Mouse (Mus musculus): Measurements from ENCODE around the gene Inpp4b. TPM values are rescaled to one million over a fixed set of nuclear protein-coding genes. Genes with fewer than 3 reads are reported as not detected.

Inpp4b gene
- polyA plus RNA-seq, 1 experiment = 1.9 TPM

DNA sequence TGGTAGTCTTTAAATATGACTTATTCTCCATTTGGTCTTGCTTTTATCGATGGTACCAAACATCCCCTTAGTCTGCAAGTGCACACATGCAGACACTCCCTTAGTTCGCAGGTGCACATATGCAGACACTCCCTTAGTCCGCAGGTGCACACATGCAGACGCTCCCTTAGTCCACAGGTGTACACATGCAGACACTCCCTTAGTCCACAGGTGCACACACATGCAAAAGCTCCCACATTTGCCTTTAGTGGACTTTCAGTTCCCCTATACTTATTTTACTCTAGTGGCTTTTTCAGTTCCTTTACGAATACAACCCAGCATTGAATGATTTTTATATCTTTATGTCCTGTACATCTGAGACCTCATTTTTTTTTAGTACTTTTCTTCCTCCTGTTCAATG is 11.1 kb downstream of the Inpp4b start:
- no peak overlapping the region for H3K27ac ChIP-seq (ENCODE audit: insufficient read depth, low read depth, low read length)
- H3K36me3 ChIP-seq (ENCODE audit: control insufficient read depth, insufficient read depth, low read length) = no peaks in the 10 kb centered on the region
- no peak overlapping the region for H3K4me3 ChIP-seq (ENCODE audit: insufficient read depth, low read depth, low read length)
- DNase-seq = no peak
- 90% methylated on average over 5 of the region's 5 CpGs for WGBS
- no peaks in the 10 kb centered on the region for H3K27me3 ChIP-seq (replicated peaks; ENCODE audit: control insufficient read depth, insufficient read depth, low read length)
- H3K4me1 ChIP-seq (ENCODE audit: control insufficient read depth, insufficient read depth, low read length) = peaks cover 5% of the 10 kb centered on the region; the same call in 1 of the 2 replicates
- no peak for TF ChIP-seq CTCF (conservative IDR thresholded peaks at IDR 0.05; ENCODE audit: insufficient read depth, insufficient read length, low read depth, low read length)

DNA sequence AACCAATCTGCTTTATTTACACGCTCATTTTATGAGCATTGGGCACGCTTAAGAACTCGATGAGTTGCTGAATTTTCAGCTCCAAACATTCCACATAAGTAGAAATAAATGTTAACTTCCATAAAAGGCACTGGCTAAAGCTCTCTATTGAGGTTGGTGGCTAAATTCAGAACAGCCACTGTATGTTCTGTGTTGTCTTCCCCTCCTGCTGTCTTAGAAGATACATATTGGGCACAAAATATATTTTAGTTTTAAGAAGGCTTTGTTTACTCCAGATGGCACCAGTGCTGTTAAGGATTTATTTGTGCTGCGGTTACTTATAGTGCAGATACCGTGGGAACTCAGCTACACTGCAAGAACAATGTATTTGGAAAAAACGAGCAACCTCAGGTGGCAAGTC is 15.8 kb downstream of the Inpp4b start:
- no peak for DNase-seq
- Histone ChIP-seq H3K27ac (ENCODE audit: insufficient read depth, low read depth, low read length) (no peak overlapping the region), H3K4me1 (ENCODE audit: control insufficient read depth, insufficient read depth, low read length) (peaks cover 5% of the 10 kb centered on the region; the same call in 1 of the 2 replicates), H3K27me3 (replicated peaks; ENCODE audit: control insufficient read depth, insufficient read depth, low read length) (no peaks in the 10 kb centered on the region), H3K36me3 (ENCODE audit: control insufficient read depth, insufficient read depth, low read length) (no peaks in the 10 kb centered on the region), H3K4me3 (ENCODE audit: insufficient read depth, low read depth, low read length) (no peak overlapping the region)
- TF ChIP-seq POLR2A (IDR thresholded peaks at IDR 0.05; ENCODE audit: low read depth, low read length) (no peak), CTCF (conservative IDR thresholded peaks at IDR 0.05; ENCODE audit: insufficient read depth, insufficient read length, low read depth, low read length) (no peak)
- WGBS = 83% methylated on average over 6 of the region's 6 CpGs

DNA sequence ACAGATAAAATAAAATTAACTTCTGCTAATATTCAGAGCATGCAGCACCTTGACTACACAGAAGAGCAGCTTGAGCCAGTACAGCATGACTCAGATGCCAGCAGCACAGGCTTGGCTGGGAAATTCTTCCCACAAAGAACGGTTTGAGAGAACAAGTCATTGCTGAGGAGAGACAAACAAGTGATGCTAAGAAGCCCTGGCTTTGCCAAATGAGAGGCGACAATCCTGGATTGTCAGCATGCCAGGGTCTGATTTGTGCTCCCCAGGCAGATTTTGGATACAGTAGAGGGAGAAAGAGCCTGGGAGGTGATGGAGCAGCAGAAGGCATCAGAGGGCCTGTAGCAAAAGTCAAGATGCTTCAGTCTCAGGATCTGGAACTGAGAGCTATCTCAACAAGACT is 18.2 kb downstream of the Inpp4b start:
- no peak for TF ChIP-seq POLR2A (IDR thresholded peaks at IDR 0.05; ENCODE audit: low read depth, low read length)
- TF ChIP-seq CTCF (conservative IDR thresholded peaks at IDR 0.05; ENCODE audit: insufficient read depth, insufficient read length, low read depth, low read length) = no peak
- H3K4me1 ChIP-seq (ENCODE audit: control insufficient read depth, insufficient read depth, low read length) = peaks cover 5% of the 10 kb centered on the region; the same call in 1 of the 2 replicates
- H3K27ac ChIP-seq (ENCODE audit: insufficient read depth, low read depth, low read length) = no peak overlapping the region
- H3K4me3 ChIP-seq (ENCODE audit: insufficient read depth, low read depth, low read length) = no peak overlapping the region
- WGBS = 71% methylated on average over 2 of the region's 2 CpGs
- DNase-seq = no peak
- H3K27me3 ChIP-seq (replicated peaks; ENCODE audit: control insufficient read depth, insufficient read depth, low read length) = no peaks in the 10 kb centered on the region
- H3K36me3 ChIP-seq (ENCODE audit: control insufficient read depth, insufficient read depth, low read length) = no peaks in the 10 kb centered on the region

DNA sequence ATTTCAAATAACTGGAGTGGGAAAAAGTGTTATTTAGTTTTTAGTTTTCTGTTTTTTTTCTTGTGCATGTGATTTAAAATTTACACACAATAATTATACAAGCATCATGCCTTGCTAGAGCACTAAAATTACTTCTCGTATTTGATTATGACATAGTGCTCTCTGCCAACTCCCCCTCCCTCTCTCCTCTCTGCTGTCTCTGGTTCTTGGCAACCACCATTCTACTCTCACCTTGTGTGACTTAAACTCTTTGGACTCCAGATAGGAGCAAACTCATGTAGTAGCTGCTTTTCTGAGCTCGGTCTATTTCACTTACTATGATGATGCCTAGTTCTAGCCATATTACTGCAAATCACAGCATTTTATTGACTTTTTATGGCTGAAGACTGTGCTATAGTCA is 18.8 kb downstream of the Inpp4b start:
- WGBS = 82% methylated on average over 2 of the region's 2 CpGs
- DNase-seq = no peak
- H3K27me3 ChIP-seq (replicated peaks; ENCODE audit: control insufficient read depth, insufficient read depth, low read length) = no peaks in the 10 kb centered on the region
- TF ChIP-seq CTCF (conservative IDR thresholded peaks at IDR 0.05; ENCODE audit: insufficient read depth, insufficient read length, low read depth, low read length) (no peak), POLR2A (IDR thresholded peaks at IDR 0.05; ENCODE audit: low read depth, low read length) (no peak)
- H3K36me3 ChIP-seq (ENCODE audit: control insufficient read depth, insufficient read depth, low read length) = no peaks in the 10 kb centered on the region
- H3K27ac ChIP-seq (ENCODE audit: insufficient read depth, low read depth, low read length) = no peak overlapping the region
- peaks cover 5% of the 10 kb centered on the region; the same call in 1 of the 2 replicates for H3K4me1 ChIP-seq (ENCODE audit: control insufficient read depth, insufficient read depth, low read length)
- no peak overlapping the region for H3K4me3 ChIP-seq (ENCODE audit: insufficient read depth, low read depth, low read length)

DNA sequence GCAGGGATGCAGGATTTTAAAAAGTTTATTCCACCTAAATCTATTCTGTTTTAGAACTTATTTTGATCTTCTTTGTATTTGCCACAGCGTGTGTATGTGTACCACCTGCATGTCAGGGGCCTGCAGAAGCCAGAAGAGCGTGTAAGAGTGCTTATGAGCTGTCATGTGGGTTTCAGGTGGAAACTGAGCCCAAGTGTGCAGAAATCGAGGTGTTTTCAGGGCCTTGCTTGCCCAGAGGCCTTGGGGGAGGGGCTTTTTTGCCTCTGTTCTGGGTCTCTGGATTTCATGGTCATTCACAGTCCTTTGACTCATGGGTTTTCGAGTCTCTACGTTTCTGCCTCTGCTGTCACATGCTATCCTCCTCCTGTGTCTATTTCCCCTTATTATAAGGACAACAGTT is 28.3 kb downstream of the Inpp4b start:
- Histone ChIP-seq H3K27ac (ENCODE audit: insufficient read depth, low read depth, low read length) (no peak overlapping the region), H3K27me3 (replicated peaks; ENCODE audit: control insufficient read depth, insufficient read depth, low read length) (no peaks in the 10 kb centered on the region), H3K36me3 (ENCODE audit: control insufficient read depth, insufficient read depth, low read length) (no peaks in the 10 kb centered on the region), H3K4me3 (ENCODE audit: insufficient read depth, low read depth, low read length) (no peak overlapping the region), H3K4me1 (ENCODE audit: control insufficient read depth, insufficient read depth, low read length) (no peaks in the 10 kb centered on the region)
- DNase-seq = no peak
- TF ChIP-seq POLR2A (IDR thresholded peaks at IDR 0.05; ENCODE audit: low read depth, low read length) = no peak
- 70% methylated on average over 5 of the region's 5 CpGs for WGBS

DNA sequence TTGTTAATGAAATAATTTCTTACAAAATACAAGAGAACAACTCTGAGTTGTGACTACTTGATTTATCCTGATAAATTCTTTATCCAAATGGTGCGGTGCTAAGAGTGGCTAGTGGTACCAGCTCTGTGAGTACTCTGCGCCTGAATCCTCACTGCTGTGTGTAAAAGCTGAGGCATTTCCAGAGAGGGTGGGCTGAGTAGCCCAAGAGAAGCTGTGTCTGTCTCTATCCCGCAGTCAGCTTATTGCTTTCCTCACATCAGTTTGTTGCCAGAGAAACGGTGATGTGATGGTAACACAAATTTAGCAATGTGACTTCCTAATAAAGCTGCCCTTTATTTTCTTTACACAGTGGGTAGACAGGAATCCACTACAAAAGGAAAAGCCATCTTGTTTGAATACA is 29.5 kb downstream of the Inpp4b start:
- Histone ChIP-seq H3K4me3 (ENCODE audit: insufficient read depth, low read depth, low read length) (no peak overlapping the region), H3K36me3 (ENCODE audit: control insufficient read depth, insufficient read depth, low read length) (no peaks in the 10 kb centered on the region), H3K27me3 (replicated peaks; ENCODE audit: control insufficient read depth, insufficient read depth, low read length) (no peaks in the 10 kb centered on the region), H3K4me1 (ENCODE audit: control insufficient read depth, insufficient read depth, low read length) (no peaks in the 10 kb centered on the region), H3K27ac (ENCODE audit: insufficient read depth, low read depth, low read length) (no peak overlapping the region)
- WGBS = 75% methylated on average over 4 of the region's 4 CpGs
- TF ChIP-seq CTCF (conservative IDR thresholded peaks at IDR 0.05; ENCODE audit: insufficient read depth, insufficient read length, low read depth, low read length) (no peak), POLR2A (IDR thresholded peaks at IDR 0.05; ENCODE audit: low read depth, low read length) (no peak)
- DNase-seq = no peak

DNA sequence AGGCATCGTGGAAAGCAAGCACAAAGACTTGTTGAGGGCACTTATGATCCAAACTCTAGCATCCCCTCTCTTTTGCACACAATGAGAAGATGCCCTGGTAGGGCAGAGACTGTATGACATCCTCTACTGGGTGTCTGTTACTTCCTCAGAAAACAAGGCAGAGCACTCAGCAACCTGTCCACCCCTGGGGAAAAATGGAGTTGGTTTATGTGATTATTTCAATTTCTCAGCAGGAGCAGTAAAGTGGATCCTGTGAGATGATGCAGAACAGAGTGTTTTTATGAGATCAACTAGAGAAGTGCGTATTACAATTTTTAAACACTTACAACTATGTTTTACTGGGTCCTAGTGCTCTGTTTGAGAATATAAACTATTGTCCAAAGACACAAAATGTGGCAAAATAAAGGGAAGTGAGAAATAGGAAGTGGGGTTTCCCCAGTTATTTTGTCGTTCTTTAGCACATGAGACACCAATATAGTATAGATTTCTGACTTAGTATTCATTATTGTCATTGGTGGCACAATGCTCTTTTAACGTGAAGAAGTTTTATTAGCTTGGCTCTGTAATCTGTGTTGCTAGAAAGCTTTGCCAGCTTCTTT is 32.6 kb downstream of the Inpp4b start:
- no peaks in the 10 kb centered on the region for H3K4me1 ChIP-seq (ENCODE audit: control insufficient read depth, insufficient read depth, low read length)
- DNase-seq = no peak
- no peaks in the 10 kb centered on the region for H3K36me3 ChIP-seq (ENCODE audit: control insufficient read depth, insufficient read depth, low read length)
- TF ChIP-seq CTCF (conservative IDR thresholded peaks at IDR 0.05; ENCODE audit: insufficient read depth, insufficient read length, low read depth, low read length) (no peak), POLR2A (IDR thresholded peaks at IDR 0.05; ENCODE audit: low read depth, low read length) (no peak)
- WGBS = 71% methylated on average over 4 of the region's 4 CpGs
- H3K27me3 ChIP-seq (replicated peaks; ENCODE audit: control insufficient read depth, insufficient read depth, low read length) = no peaks in the 10 kb centered on the region
- H3K27ac ChIP-seq (ENCODE audit: insufficient read depth, low read depth, low read length) = no peak overlapping the region
- no peak overlapping the region for H3K4me3 ChIP-seq (ENCODE audit: insufficient read depth, low read depth, low read length)
